Mouse (Mus musculus) cerebellum, adult (tissue): Measurements from ENCODE around the gene Ltbp1.
A peak's percentile ranks its signal among the peaks of the same experiment; 100 is the strongest.

ENCODE experiments used
- ATAC-seq: cut with Nextera tagmentation; 2 replicates; pipeline ENCODE4 v1.9.2; 2017; ENCODE audit warnings: mild to moderate bottlenecking, moderate library complexity, mixed read lengths; ENCODE audit not compliant: insufficient number of reproducible peaks, low FRiP score, low TSS enrichment

Gene Ltbp1

DNA sequence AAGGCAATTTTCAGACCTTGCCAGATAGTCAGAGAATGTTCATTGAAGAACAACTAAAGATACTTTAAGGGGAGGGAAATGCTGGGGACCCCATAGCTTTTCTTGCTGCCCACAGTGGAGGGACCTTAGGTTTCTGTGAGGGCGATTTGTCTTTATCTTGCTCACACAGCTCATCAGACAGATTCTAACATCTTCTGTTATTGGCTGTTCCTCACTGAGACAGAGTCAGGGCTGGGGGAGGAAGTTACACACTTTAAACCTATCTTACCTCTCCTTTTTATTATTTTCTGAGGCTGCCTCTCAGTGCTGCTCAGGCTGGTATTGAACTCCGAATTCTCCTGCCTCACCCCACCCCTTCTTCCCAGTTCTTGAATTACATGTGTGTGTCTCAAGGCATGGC, 5.3 kb upstream of the Ltbp1 start:
- ATAC-seq = no peak

DNA sequence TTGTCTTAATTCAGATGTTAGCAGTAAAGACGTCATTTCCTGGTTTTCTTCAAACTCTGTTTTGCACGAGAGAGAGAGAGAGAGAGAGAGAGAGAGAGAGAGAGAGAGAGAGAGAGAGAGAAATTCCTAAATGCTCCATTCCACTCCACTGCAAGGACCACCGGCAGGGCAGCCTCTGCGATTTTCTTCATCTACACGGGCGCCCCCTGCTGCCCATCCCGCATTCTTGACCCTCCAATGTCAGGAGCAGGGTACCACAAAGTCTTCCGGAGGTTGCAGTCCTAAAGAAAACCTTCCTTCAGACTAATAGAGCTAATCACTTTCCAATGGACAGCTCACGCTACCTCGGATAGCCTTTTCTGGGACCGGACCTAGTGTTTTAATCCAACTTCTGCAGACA, 548 bp upstream of the Ltbp1 start:
- no peak for ATAC-seq

DNA sequence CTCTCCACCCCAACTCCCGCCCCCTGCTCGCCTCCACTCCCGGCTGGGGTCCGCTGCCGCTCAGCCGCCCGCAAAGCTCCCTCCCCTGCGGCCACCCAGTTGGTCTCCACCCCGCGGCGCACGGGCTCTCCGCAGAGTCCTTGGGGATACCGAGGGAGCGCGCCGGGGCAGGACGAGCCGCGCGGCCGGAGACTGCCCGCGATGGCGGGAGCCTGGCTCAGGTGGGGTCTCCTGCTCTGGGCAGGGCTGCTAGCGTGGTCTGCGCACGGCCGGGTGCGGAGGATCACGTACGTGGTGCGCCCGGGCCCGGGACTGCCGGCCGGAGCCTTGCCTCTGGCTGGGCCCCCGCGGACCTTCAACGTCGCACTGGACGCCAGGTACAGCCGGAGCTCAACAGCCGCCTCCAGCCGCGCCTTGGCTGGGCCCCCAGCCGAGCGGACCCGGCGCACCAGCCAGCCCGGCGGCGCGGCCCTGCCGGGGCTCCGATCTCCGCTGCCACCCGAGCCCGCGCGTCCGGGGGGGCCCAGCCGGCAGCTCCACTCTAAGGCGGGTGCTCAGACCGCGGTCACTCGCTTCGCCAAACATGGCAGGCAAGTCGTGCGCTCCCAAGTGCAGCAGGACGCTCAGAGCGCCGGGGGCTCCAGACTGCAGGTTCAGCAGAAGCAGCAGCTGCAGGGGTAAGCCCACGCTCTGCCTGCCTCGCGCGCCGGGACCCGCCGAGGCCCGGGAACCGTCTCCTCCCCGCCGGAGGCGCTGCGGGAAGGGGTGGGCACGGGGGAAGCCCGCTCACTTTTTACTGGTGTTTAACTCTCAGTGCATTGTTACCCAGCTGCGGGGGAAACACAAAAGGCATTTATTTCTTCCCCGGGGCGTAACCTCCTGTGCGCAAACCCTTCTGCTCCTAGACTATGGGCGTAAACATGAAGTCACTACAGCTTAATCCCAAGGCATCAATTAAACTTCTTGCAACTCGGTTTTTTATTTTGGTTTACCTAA, 615 bp downstream of the Ltbp1 start:
- peak; percentile 37; the same call in 1 of the 2 replicates for ATAC-seq

DNA sequence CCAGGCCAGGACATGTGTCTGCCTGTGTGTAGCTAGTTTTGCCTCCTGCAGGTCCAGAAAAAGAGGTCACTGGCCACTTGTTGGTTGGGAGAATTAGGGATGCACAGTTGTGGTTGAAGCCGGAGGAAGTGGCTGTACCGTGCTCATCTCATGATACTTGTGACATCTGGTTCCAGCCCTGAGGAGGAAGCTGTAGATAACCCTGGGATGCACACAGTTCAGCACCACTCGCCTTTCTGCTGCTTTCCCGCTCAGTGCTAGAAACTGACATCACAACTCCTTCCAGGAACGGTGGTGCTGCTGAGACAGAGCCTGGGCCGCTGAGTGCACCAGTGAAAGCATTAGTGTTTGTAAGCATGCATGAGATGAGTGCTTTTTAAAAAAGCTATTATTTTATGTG, 5.6 kb downstream of the Ltbp1 start:
- no peak for ATAC-seq

DNA sequence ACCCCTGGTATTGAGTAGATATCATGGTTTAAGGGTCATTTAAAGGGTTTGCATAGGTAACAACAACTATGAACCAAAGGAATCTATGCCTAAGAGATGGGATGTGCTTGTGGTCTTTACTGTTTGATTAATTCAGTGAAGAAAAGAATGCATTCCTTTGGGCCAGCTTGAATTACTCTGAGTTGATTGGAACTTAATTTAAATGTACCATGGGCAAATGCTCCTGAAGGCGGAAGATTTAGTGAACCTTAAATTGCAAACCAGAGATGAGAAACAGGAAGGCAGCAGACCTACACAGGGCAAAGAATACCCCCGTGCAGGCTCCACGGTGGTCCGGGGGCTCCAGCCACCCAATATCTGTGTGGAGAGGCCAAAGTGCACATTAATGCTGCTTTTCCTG, 7.8 kb downstream of the Ltbp1 start:
- ATAC-seq = no peak

DNA sequence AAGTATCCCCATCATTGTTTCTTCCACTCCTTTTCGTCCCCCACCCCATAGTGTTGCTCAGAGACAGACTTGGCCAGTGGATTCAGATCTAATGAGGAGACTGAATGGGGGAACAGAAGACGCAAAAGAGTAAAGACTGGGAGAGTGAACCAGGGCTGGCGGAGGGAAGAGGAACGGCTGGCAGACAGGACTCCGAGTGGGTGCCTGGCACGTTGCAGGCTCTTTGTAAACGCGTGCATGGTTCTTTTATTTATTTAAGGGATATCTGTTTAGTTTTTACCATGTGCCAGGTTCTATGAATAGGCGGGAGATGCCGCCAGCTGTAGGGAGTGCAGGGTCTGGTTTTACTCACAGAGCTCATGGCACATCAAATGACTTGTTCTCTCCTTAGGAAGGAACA, 8.5 kb downstream of the Ltbp1 start:
- ATAC-seq = no peak

DNA sequence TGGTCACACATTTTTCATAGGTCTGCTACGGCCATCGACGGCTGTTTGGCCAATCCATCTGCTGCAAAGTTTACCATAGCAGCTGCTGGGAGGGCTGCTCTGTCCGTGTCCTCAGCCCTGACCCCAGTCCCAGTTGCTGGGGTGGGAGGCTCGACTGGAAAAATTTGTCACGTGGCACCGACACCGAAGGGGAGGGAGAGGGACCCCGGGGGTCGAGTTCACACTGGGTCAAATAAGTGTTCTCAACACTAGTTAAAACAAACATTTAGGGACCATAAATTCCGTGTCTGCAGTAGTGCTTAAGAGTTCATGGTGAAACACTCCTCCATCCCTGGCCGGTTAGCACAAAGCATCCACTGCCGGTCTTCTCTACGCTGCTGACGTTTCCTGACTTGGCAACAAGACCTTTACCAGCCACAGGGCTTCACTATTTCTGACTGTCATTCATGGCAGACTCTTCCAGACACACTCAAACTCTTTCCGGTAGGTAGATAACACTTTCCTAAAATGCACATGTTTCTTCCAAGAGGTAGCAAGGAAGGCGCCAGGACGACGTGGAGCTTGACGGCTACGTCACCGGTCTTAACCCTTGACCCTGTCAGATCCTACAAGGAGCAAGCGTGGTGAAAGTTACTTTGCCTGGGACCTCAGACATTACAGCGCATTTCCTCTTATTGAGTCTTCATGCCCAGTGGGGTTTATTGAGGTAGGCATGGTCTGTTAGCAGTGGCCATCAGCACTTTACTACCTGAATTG, 9.4 kb downstream of the Ltbp1 start:
- ATAC-seq = no peak

DNA sequence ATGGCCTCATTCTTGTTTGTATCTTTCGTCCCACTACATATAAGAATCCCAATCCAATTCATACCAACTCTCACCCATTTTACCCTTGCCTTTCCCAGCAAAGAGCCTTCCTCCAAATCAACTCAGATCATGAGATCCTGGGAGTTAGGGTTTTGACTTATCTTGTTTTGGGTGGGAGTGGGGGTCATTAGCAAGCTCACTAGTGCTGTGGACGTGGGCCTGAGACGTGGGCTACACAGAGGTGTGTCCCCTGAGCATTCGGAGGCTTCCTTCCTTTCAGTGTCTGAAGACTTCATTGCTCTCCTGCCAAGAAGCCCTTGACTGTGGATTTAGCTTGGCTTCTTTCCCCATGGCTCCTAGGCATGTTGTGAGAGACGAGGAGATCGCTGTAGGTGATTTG, 10.2 kb downstream of the Ltbp1 start:
- no peak for ATAC-seq

DNA sequence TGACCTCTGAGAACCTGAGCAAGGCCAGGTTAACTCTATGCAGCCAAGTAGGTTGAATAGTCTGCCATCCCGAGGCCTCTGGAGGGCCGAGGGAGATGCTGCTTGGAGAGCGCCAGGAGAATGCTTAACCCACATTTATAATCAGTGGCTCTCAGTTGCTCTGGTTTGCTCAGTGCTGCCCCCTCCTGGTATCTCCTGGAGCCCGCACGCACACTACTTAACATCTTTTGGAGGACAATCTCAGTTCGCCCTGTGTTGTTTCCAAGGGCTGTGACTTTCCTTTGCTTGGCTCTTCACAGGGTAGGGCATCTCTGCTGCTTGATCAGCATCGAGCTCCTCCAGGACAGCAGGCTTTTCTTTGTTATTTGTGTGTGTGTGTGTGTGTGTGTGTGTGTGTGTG, 12.1 kb downstream of the Ltbp1 start:
- no peak for ATAC-seq

DNA sequence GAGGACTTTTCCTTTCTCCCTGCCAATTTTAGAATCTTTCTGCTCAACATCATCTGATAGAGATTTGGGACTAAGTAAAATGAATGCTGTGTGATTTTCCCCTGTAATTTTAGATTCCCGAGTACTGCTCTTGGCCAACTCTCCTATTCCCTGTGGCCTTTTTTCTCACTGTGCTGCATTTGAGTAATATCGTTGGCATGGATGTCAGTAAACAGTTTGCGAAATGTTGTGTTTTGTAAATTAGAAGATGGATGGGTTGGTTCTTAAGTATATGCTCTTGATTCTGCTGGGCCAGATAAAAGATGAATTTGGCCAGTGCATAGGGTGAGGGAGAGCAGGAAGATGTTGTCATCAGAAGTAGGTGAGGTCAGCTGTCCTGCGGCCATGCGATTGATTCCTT, 12.8 kb downstream of the Ltbp1 start:
- ATAC-seq = no peak

DNA sequence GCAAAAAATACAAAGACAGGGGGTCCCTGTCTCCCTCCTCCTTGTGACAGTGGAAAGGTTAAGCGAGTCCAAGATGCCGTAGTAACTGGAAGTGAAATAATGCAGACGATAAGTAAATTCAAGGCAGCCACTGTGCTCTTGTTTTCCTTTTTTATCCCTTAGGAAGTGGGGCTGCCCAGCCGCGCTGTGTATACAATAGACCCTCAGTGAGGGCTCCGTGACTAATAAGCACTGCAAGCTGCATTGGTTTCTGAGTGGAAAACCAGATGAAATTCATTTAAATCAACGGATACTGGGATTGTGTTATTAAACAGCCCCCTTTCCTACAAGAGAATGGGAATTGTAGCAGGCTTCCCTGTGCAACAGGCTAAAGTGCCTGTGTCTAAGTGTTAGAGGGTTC, 14.7 kb downstream of the Ltbp1 start:
- ATAC-seq = no peak

DNA sequence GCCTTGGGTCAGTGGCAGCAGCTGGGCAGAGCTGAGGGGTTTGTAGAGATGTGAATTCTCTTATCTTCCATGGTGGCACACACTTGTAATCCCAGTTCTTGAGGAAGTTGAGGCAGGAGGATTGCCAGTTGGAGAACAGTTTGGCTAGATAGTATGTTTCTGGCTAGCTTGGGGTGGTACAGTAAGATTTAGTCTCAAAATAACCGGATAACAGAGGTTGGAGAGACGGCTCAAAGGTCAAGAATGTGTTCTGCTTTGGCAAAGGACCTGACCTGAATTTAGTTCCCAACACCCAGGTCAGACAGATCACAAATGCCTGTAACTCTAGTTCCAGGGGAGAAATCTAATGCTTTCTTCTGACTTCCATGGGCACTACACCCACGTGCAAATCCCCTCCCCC, 15.3 kb downstream of the Ltbp1 start:
- no peak for ATAC-seq

DNA sequence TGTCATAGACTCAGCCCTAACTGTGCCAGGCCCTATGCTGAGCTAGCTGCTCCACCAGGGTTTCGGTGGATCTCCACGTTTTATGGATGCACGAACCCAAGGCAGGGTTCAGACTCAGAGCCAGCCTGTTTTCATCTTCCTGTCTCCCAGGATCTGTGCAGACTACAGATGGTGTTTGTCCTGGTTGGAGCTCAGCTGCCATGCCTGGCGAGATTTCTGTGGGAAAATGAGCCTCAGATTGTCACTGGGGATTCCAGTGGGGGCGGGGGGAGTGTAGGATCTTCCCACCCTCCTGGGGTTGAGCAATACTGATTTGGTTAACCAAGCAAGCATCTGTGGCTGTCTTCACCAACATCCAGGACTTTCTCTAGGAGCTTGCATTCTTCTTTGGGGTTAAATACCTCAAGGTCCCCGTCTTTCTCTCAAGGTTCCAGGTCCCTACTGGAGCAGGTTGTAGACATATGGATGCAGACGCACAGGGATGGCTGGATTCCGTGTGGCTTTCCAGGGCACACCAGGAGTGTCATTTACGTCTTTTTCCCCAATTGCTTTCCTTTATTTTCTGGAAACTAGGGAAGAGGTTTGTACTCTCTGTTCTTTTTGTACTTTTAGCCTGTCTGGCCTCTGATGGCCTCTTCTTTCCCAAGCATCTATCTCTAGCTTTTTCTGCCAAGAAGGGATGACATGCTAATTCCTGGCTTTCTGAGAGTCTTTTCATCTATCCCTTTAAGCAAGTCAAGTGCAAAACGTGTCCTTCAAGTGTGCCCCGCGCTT, 22.2 kb downstream of the Ltbp1 start:
- no peak for ATAC-seq

DNA sequence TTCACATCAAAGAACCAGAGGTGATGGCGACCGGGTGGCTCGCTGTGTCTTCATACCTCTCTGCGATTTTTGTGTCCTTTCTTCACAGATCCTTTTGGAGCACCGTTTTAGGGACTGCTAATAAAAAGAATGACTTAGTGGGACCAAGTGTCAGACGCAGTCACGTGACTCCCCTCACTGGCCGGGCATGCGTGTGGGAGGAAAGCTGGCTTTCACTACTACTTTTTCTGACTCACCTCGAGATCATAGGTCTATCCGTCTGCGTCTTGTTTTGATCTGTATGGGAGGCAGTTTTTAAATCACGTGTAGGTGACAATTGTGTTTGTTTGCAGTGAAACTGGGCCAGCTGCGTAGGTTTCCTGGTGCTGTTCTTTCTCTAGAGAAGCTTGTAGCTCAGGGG, 28.0 kb downstream of the Ltbp1 start:
- no peak for ATAC-seq

DNA sequence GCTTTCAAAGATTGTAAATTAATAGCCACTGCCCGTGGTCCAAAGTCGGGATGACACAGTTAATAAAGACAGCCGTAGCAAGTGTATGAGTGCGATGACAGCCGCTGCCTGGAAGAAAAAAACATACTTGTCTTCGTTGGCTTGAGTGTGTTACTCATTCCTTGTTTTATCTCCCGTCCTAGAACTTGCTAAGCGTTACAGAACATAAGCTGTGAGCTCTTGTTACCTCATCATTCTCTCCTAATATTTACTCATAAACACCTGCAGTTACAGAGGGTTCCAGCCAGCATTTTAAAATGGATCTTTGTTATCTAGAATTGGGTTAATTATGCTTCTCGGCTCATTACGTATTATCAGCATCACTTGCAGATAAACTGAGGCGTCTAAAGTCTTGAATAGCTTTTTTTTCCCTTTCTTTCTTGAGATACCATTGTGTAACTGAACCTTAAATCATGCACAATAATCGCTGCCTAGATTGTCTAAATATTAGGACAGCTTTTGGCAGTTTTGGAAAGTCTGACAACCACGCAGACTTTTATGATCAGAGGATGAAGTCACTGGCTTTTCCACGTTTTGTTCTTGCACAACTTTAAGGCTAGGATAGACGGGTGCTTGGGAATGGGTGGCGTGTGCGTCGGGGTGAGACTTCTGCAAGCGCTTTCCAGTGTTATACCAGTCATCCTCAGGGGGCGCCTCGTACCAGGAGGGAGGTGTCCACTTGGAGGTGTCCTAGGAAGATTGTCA, 28.7 kb downstream of the Ltbp1 start:
- no peak for ATAC-seq

DNA sequence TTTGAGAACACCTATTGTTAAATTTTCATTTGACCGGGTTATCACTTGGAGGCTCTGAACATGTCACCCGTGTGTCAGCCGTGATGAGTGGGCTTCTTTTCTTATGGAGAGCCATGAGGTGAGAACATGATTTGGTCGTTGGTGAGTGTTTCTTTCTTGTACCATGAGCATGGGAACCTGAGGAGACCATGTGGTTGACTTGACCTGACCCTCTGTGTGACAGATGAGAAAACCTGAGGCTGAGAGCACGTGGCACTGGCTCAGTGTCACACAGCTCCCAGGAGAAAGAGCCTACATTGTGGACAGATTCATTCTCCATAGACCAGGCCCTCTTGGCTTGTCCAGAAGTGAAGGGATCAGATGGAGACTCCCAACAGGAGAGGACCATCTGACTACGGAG, 31.5 kb downstream of the Ltbp1 start:
- no peak for ATAC-seq

DNA sequence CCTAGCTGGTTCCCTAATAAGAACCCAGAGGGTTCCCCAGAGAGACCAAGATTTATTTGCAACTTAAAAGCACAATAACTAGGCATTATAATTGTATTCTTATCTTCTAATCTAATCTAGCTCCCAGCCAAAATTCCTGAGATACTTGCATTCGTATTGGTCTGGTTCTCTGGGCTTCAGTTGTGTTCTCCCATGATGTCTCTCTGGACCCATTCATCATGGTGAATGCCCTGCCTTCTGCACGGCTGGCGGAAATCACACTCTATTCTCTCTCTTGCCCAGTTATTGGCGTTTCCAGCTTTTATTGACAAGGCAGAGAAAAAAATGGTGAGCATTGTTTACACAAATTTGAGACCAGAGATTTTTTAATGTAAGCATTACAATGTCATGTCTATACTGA, 33.6 kb downstream of the Ltbp1 start:
- ATAC-seq = no peak

DNA sequence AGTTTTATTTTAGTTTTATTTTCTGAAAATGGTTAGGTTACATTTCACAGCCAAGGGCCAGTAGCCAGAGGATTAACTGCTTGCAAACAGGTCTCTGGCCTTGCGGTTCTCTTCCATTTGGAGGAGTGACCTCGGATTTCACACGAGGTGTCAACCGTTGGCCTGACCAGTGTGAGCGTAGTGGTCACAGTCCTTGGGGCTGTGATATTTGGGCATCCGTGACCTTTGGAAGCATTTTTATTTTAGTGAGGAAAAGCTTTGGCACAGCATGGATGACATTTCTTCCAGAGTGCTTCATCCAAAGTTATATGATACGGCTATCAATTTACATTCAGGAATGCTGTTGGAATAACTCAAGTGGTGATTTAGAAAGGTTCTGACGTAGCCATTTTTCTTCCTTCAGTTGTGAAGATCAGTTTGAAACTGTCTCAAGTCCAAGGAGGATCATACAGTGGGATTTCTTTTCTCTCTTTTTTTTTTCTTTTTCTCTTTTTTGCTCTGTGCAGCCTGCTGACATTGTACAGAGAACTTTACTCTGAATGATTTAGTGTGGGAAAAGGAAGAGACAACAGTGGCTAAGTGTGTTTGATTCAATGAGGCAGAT, 44.1 kb downstream of the Ltbp1 start:
- no peak for ATAC-seq

DNA sequence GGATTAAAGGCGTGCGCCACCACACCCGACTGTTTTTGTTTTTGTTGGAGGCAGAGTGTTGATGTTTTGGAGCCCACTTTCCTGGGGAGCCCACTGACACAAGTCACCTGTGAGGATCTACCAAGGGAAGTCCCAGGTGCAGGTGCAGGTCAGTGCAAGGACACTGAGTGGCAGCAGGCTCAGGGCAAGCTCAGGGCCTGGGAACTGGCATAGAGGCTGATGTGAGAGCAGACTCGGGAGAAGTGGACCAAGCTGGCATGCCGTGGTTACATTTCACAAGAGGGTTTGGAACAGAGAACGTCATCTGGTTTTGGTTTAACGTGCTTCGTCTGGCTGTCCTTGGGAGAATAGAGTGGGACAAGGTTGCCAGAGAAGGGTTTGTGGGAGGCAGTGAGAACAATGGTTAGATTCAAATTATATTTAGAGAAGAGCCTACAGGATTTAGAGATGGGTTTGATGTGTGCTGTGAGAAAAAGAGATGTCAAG, 46.1 kb downstream of the Ltbp1 start:
- ATAC-seq = no peak

DNA sequence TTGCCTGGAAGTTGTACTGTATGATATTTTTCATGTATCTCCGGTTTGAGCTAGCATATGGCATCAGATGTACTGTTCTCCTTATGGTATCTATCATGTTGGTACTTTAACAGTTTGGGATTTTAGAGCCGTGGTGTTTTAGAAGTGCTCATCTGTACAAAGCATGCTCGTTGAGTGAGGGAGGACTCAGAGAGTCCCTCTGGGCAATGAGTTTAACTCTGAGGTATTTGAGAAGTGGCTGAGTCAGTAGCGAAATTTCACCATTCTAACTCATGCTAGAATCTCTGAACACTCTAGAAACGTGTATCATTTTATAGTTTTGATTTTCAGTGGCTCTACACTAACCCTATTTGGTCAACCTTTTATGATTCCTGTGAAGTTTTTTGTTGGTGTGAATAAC, 49.9 kb downstream of the Ltbp1 start:
- ATAC-seq = no peak
